Mouse (Mus musculus) ES-Bruce4 (cell line): ENCODE data around the gene Ddx19a.

Source experiments
- CTCF ChIP-seq: IDR thresholded peaks from one replicate; pipeline ENCODE4 v1.8.1; 2011; ENCODE audit warnings: low read depth, low read length
- EP300 ChIP-seq: IDR thresholded peaks from 2 replicates; pipeline ENCODE4 v1.6.1; 2011; ENCODE audit warnings: low read depth, low read length; ENCODE audit not compliant: insufficient read depth
- POLR2A ChIP-seq: IDR thresholded peaks from one replicate; pipeline ENCODE4 v1.8.1; 2011; ENCODE audit warnings: low read length; ENCODE audit not compliant: insufficient read depth

DNA sequence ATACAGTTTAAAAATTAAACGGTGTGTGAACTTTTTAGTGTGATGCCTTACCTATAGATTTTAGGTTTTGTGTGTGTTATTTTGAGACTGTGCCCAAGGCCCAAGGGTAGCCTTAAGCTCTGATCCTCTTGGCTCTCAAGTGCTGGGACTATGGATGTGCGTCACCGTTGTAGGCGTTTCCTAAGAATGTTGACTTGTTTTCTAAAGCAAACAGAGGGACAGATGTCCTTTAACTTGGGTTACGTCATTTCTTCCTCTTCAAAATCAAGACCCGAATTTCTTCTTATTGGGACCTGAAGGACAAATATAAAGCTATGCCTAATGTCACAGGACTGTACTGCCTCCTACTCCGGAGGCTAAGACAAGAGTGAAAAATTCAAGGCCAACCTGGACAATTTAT is 35.3 kb upstream of the Ddx19a start, which contains the start of gene Aars:
- TF ChIP-seq CTCF (no peak), EP300 (no peak), POLR2A (no peak)
